20 mouse cellular contexts compared by ENCODE assay signal in the genomic region with DNA sequence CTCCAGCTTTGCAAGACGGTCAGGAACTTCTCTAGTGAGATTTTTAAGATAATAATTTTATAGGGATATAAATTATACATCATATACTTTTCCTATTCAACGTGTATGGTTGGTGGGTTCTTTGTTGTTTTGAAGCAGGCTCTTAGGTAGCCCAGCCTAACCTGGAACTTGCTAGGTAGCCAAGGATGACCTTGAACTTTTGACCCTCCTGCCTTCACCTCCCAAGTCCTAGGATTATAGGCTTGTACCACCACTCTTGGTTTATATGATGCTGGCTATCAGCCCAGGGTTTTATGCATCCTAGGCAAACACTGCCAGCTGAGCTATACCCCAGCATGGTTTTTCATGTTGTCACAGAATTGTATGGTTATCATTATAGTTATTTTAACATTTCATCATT.
"Had no signal": no experiment of that assay in that cellular context is flagged by ENCODE, and none has a peak within 500 bp of the region (broad histone marks: within the 10 kb centered on the region; RNA-seq: fewer than 3 reads in every experiment).

No protein-coding gene starts in this region.

- DNase-seq: gastrocnemius, postnatal 10 days; gastrocnemius, postnatal 36 days; heart, adult 18-20 months; heart, postnatal 14 days; heart, postnatal 36 days; kidney, adult 18-20 months; kidney, adult 8-10 months; kidney, postnatal 10 days; kidney, postnatal 25 days; kidney, postnatal 4 days; liver; liver, embryonic 13.5 days had no signal

- H3K27me3 ChIP-seq: heart, embryonic 12.5 days; intestine, embryonic 15.5 days; limb, embryonic 12.5 days; liver, embryonic 13.5 days; liver, embryonic 15.5 days had no signal

- H3K4me3 ChIP-seq: heart, embryonic 12.5 days; intestine, embryonic 15.5 days; layer of hippocampus, adult 2 months; left cerebral cortex, adult 2 months; limb, embryonic 10.5 days; limb, embryonic 12.5 days; liver, embryonic 13.5 days; liver, embryonic 15.5 days had no signal

- H3K9ac ChIP-seq: heart, embryonic 12.5 days; hindbrain, embryonic 14.5 days; intestine, embryonic 15.5 days; limb, embryonic 12.5 days; liver, embryonic 13.5 days; liver, embryonic 15.5 days had no signal

- H3K36me3 ChIP-seq: heart, embryonic 12.5 days; intestine, embryonic 15.5 days; limb, embryonic 10.5 days; limb, embryonic 12.5 days; liver, embryonic 13.5 days; liver, embryonic 15.5 days had no signal

- H3K27ac ChIP-seq: hindbrain, embryonic 14.5 days; intestine, embryonic 15.5 days; layer of hippocampus, adult 2 months; left cerebral cortex, adult 2 months; limb, embryonic 10.5 days; liver, embryonic 13.5 days; liver, embryonic 15.5 days had no signal

- H3K9me3 ChIP-seq: heart, embryonic 12.5 days; intestine, embryonic 15.5 days; limb, embryonic 10.5 days; limb, embryonic 12.5 days; liver, embryonic 13.5 days; liver, embryonic 15.5 days had no signal
